Mouse (Mus musculus): ENCODE results near the gene Phb2.

GRCm38 (mm10) chr6:124739231-124739796 lies 27.2 kb downstream of the Phb2 start:
- TF ChIP-seq CTCF (IDR thresholded peaks at IDR 0.05; ENCODE audit: extremely low read depth, insufficient read depth, low read length) = no peak
- TF ChIP-seq POLR2A (IDR thresholded peaks at IDR 0.05; ENCODE audit: extremely low read depth, insufficient read depth, low read length) = no peak

Data from cortical plate, adult 2 months (tissue).